Mouse (Mus musculus): ENCODE data around the gene Rpp25l. TPM values are rescaled to one million over a fixed set of nuclear protein-coding genes. Genes with fewer than 3 reads are reported as not detected.
A peak's percentile ranks its signal among the peaks of the same experiment; 100 is the strongest.
"Not testable (repeated sequence)": the region's sequence is repeated elsewhere in the genome, so short reads cannot be mapped to it uniquely, and the experiment has no call there.

The Rpp25l gene
- polyA plus RNA-seq (2015; fragmentation: Nextera tagmentation; extraction: Ambion mirVana): 59.5 and 61.1 TPM in 2 replicates

GRCm38 (mm10) chr4:41713197-41714067 lies at the start of gene Rpp25l:
Gene Rpp25l, minus strand, starts transcription at chr4:41713534.
- ATAC-seq (ENCODE audit: insufficient read depth, low FRiP score, low read depth): peak; percentile 74
- Histone ChIP-seq H3K9ac (peak within 1 kb of the TSS; percentile 92), H3K4me2 (peak within 1 kb of the TSS; percentile 81), H3K9me3 (no peaks in the 10 kb centered on the region), H3K36me3 (peaks cover 16% of the 10 kb centered on the region), H3K27ac (peak within 1 kb of the TSS; percentile 70), H3K27me3 (replicated peaks) (no peaks in the 10 kb centered on the region), H3K4me1 (peaks cover 22% of the 10 kb centered on the region), H3K4me3 (replicated peaks) (peak within 1 kb of the TSS; percentile 82)
- WGBS: under 1% methylated on average over 61 of the region's 61 CpGs

GRCm38 (mm10) chr4:41762688-41763114 lies 49.4 kb upstream of the Rpp25l start:
- not testable (repeated sequence) for H3K9ac ChIP-seq; ATAC-seq (ENCODE audit: insufficient read depth, low FRiP score, low read depth); H3K9me3 ChIP-seq; H3K27me3 ChIP-seq (replicated peaks); H3K36me3 ChIP-seq
- peak overlapping the region; percentile 93 for H3K27ac ChIP-seq
- H3K4me2 ChIP-seq: peak overlapping the region; percentile 61
- WGBS: 38% methylated on average over 8 of the region's 8 CpGs
- H3K4me3 ChIP-seq (replicated peaks): peak overlapping the region; percentile 54; the same call in 1 of the 2 replicates
- H3K4me1 ChIP-seq: peaks cover 32% of the 10 kb centered on the region

- no peaks in the 10 kb centered on the region for H3K27me3 ChIP-seq (replicated peaks)
- peak overlapping the region; percentile 61 for H3K4me2 ChIP-seq
- H3K9me3 ChIP-seq: no peaks in the 10 kb centered on the region
- peaks cover 32% of the 10 kb centered on the region for H3K4me1 ChIP-seq
- peak overlapping the region; percentile 93 for H3K27ac ChIP-seq
- H3K9ac ChIP-seq: peak overlapping the region; percentile 9; the same call in 1 of the 2 replicates
- H3K4me3 ChIP-seq (replicated peaks): peak overlapping the region; percentile 54
- peak; percentile 23; the same call in 1 of the 2 replicates for ATAC-seq (ENCODE audit: insufficient read depth, low FRiP score, low read depth)
- 35% methylated on average over 8 of the region's 8 CpGs for WGBS
- no peaks in the 10 kb centered on the region for H3K36me3 ChIP-seq
Observed at GRCm38 (mm10) chr4:41762099-41762687, 48.9 kb upstream of the Rpp25l start.

- no peak for ATAC-seq (ENCODE audit: insufficient read depth, low FRiP score, low read depth)
- peak overlapping the region; percentile 9; the same call in 1 of the 2 replicates for H3K9ac ChIP-seq
- peaks cover 33% of the 10 kb centered on the region for H3K4me1 ChIP-seq
- H3K4me3 ChIP-seq (replicated peaks): peak overlapping the region; percentile 54
- peak overlapping the region; percentile 93 for H3K27ac ChIP-seq
- no peaks in the 10 kb centered on the region for H3K9me3 ChIP-seq
- no peaks in the 10 kb centered on the region for H3K27me3 ChIP-seq (replicated peaks)
- no peaks in the 10 kb centered on the region for H3K36me3 ChIP-seq
- peak overlapping the region; percentile 61 for H3K4me2 ChIP-seq
Observed at GRCm38 (mm10) chr4:41761680-41762079, 48.3 kb upstream of the Rpp25l start.

GRCm38 (mm10) chr4:41760911-41761310 lies 47.6 kb upstream of the Rpp25l start:
- no peak for ATAC-seq (ENCODE audit: insufficient read depth, low FRiP score, low read depth)
- WGBS: 64% methylated on average over 4 of the region's 4 CpGs
- H3K4me1 ChIP-seq: peaks cover 39% of the 10 kb centered on the region
- H3K4me2 ChIP-seq: peak overlapping the region; percentile 61
- H3K27ac ChIP-seq: peak overlapping the region; percentile 93
- no peaks in the 10 kb centered on the region for H3K36me3 ChIP-seq
- peak overlapping the region; percentile 52; the same call in 1 of the 2 replicates for H3K9ac ChIP-seq
- no peaks in the 10 kb centered on the region for H3K9me3 ChIP-seq
- peak overlapping the region; percentile 54 for H3K4me3 ChIP-seq (replicated peaks)
- no peaks in the 10 kb centered on the region for H3K27me3 ChIP-seq (replicated peaks)

- H3K36me3 ChIP-seq: no peaks in the 10 kb centered on the region
- peak; percentile 90 for ATAC-seq (ENCODE audit: insufficient read depth, low FRiP score, low read depth)
- H3K4me1 ChIP-seq: peaks cover 39% of the 10 kb centered on the region
- under 1% methylated on average over 15 of the region's 15 CpGs for WGBS
- no peaks in the 10 kb centered on the region for H3K27me3 ChIP-seq (replicated peaks)
- H3K9me3 ChIP-seq: no peaks in the 10 kb centered on the region
- H3K9ac ChIP-seq: peak overlapping the region; percentile 52
- peak overlapping the region; percentile 54 for H3K4me3 ChIP-seq (replicated peaks)
- peak overlapping the region; percentile 61 for H3K4me2 ChIP-seq
- peak overlapping the region; percentile 93 for H3K27ac ChIP-seq
Observed at GRCm38 (mm10) chr4:41760288-41760721, 47.0 kb upstream of the Rpp25l start.

- H3K4me3 ChIP-seq (replicated peaks): peak overlapping the region; percentile 54
- H3K27me3 ChIP-seq (replicated peaks): no peaks in the 10 kb centered on the region
- WGBS: 29% methylated on average over 6 of the region's 6 CpGs
- no peaks in the 10 kb centered on the region for H3K9me3 ChIP-seq
- no peaks in the 10 kb centered on the region for H3K36me3 ChIP-seq
- ATAC-seq (ENCODE audit: insufficient read depth, low FRiP score, low read depth): peak; percentile 10
- peak overlapping the region; percentile 52; the same call in 1 of the 2 replicates for H3K9ac ChIP-seq
- H3K4me1 ChIP-seq: peaks cover 39% of the 10 kb centered on the region
- peak overlapping the region; percentile 93 for H3K27ac ChIP-seq
- H3K4me2 ChIP-seq: peak overlapping the region; percentile 61
Observed at GRCm38 (mm10) chr4:41759656-41760287, 46.4 kb upstream of the Rpp25l start.

- H3K9me3 ChIP-seq: no peaks in the 10 kb centered on the region
- no peaks in the 10 kb centered on the region for H3K36me3 ChIP-seq
- no peak overlapping the region for H3K4me2 ChIP-seq
- H3K4me3 ChIP-seq (replicated peaks): no peak overlapping the region
- peaks cover 39% of the 10 kb centered on the region for H3K4me1 ChIP-seq
- H3K27me3 ChIP-seq (replicated peaks): no peaks in the 10 kb centered on the region
- ATAC-seq (ENCODE audit: insufficient read depth, low FRiP score, low read depth): no peak
- H3K27ac ChIP-seq: peak overlapping the region; percentile 93
- no peak overlapping the region for H3K9ac ChIP-seq
- 75% methylated on average over 9 of the region's 9 CpGs for WGBS
Observed at GRCm38 (mm10) chr4:41759206-41759605, 45.9 kb upstream of the Rpp25l start.

GRCm38 (mm10) chr4:41758701-41759100 lies 45.4 kb upstream of the Rpp25l start:
- no peak overlapping the region for H3K4me3 ChIP-seq (replicated peaks)
- no peak overlapping the region for H3K9ac ChIP-seq
- no peak overlapping the region for H3K4me2 ChIP-seq
- H3K36me3 ChIP-seq: no peaks in the 10 kb centered on the region
- 87% methylated on average over 4 of the region's 4 CpGs for WGBS
- peaks cover 39% of the 10 kb centered on the region for H3K4me1 ChIP-seq
- H3K27me3 ChIP-seq (replicated peaks): no peaks in the 10 kb centered on the region
- H3K9me3 ChIP-seq: no peaks in the 10 kb centered on the region
- H3K27ac ChIP-seq: no peak overlapping the region
- no peak for ATAC-seq (ENCODE audit: insufficient read depth, low FRiP score, low read depth)

GRCm38 (mm10) chr4:41758021-41758420 lies 44.7 kb upstream of the Rpp25l start:
- no peaks in the 10 kb centered on the region for H3K27me3 ChIP-seq (replicated peaks)
- no peak overlapping the region for H3K9ac ChIP-seq
- no peak overlapping the region for H3K4me2 ChIP-seq
- no peak overlapping the region for H3K4me3 ChIP-seq (replicated peaks)
- WGBS: 81% methylated on average over 11 of the region's 11 CpGs
- no peak for ATAC-seq (ENCODE audit: insufficient read depth, low FRiP score, low read depth)
- H3K27ac ChIP-seq: no peak overlapping the region
- no peaks in the 10 kb centered on the region for H3K9me3 ChIP-seq
- H3K4me1 ChIP-seq: peaks cover 39% of the 10 kb centered on the region
- no peaks in the 10 kb centered on the region for H3K36me3 ChIP-seq

- H3K9me3 ChIP-seq: no peaks in the 10 kb centered on the region
- H3K27me3 ChIP-seq (replicated peaks): no peaks in the 10 kb centered on the region
- no peak overlapping the region for H3K4me2 ChIP-seq
- no peak overlapping the region for H3K9ac ChIP-seq
- ATAC-seq (ENCODE audit: insufficient read depth, low FRiP score, low read depth): no peak
- H3K4me1 ChIP-seq: peaks cover 34% of the 10 kb centered on the region
- no peak overlapping the region for H3K4me3 ChIP-seq (replicated peaks)
- no peaks in the 10 kb centered on the region for H3K36me3 ChIP-seq
- no peak overlapping the region for H3K27ac ChIP-seq
- 94% methylated on average over 13 of the region's 13 CpGs for WGBS
Observed at GRCm38 (mm10) chr4:41757321-41757720, 44.0 kb upstream of the Rpp25l start.
